ENCODE assay signal across 21 mouse cellular contexts in the genomic region with DNA sequence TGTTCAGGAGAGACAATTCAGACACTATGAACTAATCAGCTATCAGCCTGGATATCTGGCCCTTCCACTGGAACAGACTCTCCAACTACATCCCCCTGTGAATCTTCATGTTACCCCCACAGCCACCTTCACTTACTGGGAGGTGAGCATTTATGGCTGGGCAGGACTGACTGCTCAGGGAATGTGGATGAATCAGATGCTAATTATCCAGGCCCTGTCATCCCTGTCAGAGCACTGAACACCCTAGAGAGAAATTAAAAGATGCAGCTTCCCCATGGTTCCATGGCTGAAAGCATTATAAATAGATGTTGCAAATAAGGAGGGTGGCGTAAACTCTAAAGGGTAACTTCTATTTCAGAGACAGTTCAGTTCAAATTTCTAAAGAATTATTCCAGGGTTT.
"Had no signal": no experiment of that assay in that cellular context is flagged by ENCODE, and none has a peak within 500 bp of the region (broad histone marks: within the 10 kb centered on the region; RNA-seq: fewer than 3 reads in every experiment).

No protein-coding gene starts in this region.

- H3K27me3 ChIP-seq: limb, embryonic 12.5 days; limb, embryonic 15.5 days; neural tube, embryonic 12.5 days had no signal

- DNase-seq: kidney, adult 18-20 months; kidney, adult 9 months; kidney, postnatal 14 days; kidney, postnatal 4 days; left cerebral cortex, postnatal 4 days; liver, postnatal 0 days; lung, embryonic 14.5 days; right cerebral cortex, adult 18-20 months; right cerebral cortex, postnatal 14 days; right cerebral cortex, postnatal 4 days; thymus, adult 2 months; thymus, postnatal 14 days; thymus, postnatal 4 days had no signal

- H3K27ac ChIP-seq: limb, embryonic 12.5 days; limb, embryonic 15.5 days; liver, embryonic 14.5 days; macrophage; neural tube, embryonic 12.5 days; stomach, postnatal 0 days had no signal

- H3K36me3 ChIP-seq: limb, embryonic 12.5 days; limb, embryonic 15.5 days; neural tube, embryonic 12.5 days had no signal

- H3K4me1 ChIP-seq: limb, embryonic 12.5 days; limb, embryonic 15.5 days; neural tube, embryonic 12.5 days had no signal

- H3K4me2 ChIP-seq: limb, embryonic 12.5 days; limb, embryonic 15.5 days; liver, embryonic 11.5 days; lung, embryonic 14.5 days; neural tube, embryonic 12.5 days had no signal

- H3K9ac ChIP-seq: limb, embryonic 12.5 days; limb, embryonic 15.5 days; liver, embryonic 14.5 days; liver, postnatal 0 days; lung, embryonic 14.5 days; neural tube, embryonic 12.5 days had no signal

- H3K9me3 ChIP-seq: limb, embryonic 12.5 days; limb, embryonic 15.5 days; neural tube, embryonic 12.5 days had no signal

- H3K4me3 ChIP-seq: limb, embryonic 12.5 days; limb, embryonic 15.5 days; neural tube, embryonic 12.5 days had no signal

- ATAC-seq: liver, postnatal 0 days; lung, postnatal 0 days had no signal
